9 mouse cellular contexts compared by ENCODE assay signal in genomic region chr5:142509141-142510060, GRCm38 (mm10). TPM values are rescaled to one million over a fixed set of nuclear protein-coding genes. Genes with fewer than 3 reads are reported as not detected.
DNase-seq lines count a peak whose midpoint lies in the region; ATAC-seq and TF ChIP-seq lines count a peak whose summit lies in the region.
"Had no signal": no experiment of that assay in that cellular context is flagged by ENCODE, and none has a peak within 500 bp of the region (broad histone marks: within the 10 kb centered on the region; RNA-seq: fewer than 3 reads in every experiment).

No protein-coding gene starts in this region.

- 0 out of 2 replicates have a peak, but pooled peaks have one; percentile 9 for TF ChIP-seq POLR2A in olfactory bulb, adult 2 months (IDR thresholded peaks at IDR 0.05; ENCODE audit: insufficient read depth, low read depth, low read length)

- H3K27ac ChIP-seq in forebrain, embryonic 16.5 days (ENCODE audit: low read length): peak overlapping the region; percentile 56
- H3K27ac ChIP-seq in limb, embryonic 13.5 days: no peak overlapping the region; the same call in 1 of the 2 replicates
- H3K27ac ChIP-seq in olfactory bulb, adult 2 months (ENCODE audit: insufficient read depth, low read depth, low read length): 0 out of 2 replicates have a peak overlapping the region, but pooled peaks have one; percentile 10

- WGBS in forebrain, embryonic 16.5 days: 9% methylated on average over 15 of the region's 15 CpGs
- WGBS in limb, embryonic 13.5 days: 22% methylated on average over 15 of the region's 15 CpGs
- 22% methylated on average over 15 of the region's 15 CpGs for WGBS in olfactory bulb, adult 2 months

- H3K27me3 ChIP-seq in forebrain, embryonic 16.5 days (replicated peaks; ENCODE audit: control insufficient read depth, insufficient read depth, low read length): no peaks in the 10 kb centered on the region
- no peaks in the 10 kb centered on the region for H3K27me3 ChIP-seq in limb, embryonic 13.5 days

- DNase-seq in kidney, postnatal 14 days: peak; percentile 28
- no peak for DNase-seq in kidney, adult 18-20 months
- DNase-seq in adrenal gland, postnatal 10 days: no peak
- DNase-seq in gastrocnemius, postnatal 4 days (ENCODE audit: low spot score in 2 of 2): no peak

- H3K9me3 ChIP-seq in forebrain, embryonic 16.5 days (ENCODE audit: control insufficient read depth, low read length): no peaks in the 10 kb centered on the region
- no peaks in the 10 kb centered on the region for H3K9me3 ChIP-seq in limb, embryonic 13.5 days
- H3K9me3 ChIP-seq: G1E had no signal

- H3K4me1 ChIP-seq in forebrain, embryonic 16.5 days (replicated peaks; ENCODE audit: control insufficient read depth, insufficient read depth, low read length): peaks cover 8% of the 10 kb centered on the region
- H3K4me1 ChIP-seq in limb, embryonic 13.5 days: peaks cover 12% of the 10 kb centered on the region
- peaks cover 23% of the 10 kb centered on the region for H3K4me1 ChIP-seq in olfactory bulb, adult 2 months (ENCODE audit: control insufficient read depth, insufficient read depth, low read length)

- no peak for TF ChIP-seq CTCF in olfactory bulb, adult 2 months (IDR thresholded peaks at IDR 0.05; ENCODE audit: insufficient read depth, low read depth, low read length)

- peak overlapping the region; percentile 2; the same call in 1 of the 2 replicates for H3K4me3 ChIP-seq in forebrain, embryonic 16.5 days (replicated peaks; ENCODE audit: low read length)
- H3K4me3 ChIP-seq in limb, embryonic 13.5 days: no peak overlapping the region
- peak overlapping the region; percentile 2 for H3K4me3 ChIP-seq in olfactory bulb, adult 2 months (ENCODE audit: insufficient read depth, low read depth, low read length)

- peak overlapping the region; percentile 38 for H3K4me2 ChIP-seq in forebrain, embryonic 16.5 days (ENCODE audit: low read length)
- peak overlapping the region; percentile 39 for H3K4me2 ChIP-seq in limb, embryonic 13.5 days (replicated peaks)

- peak overlapping the region; percentile 52 for H3K9ac ChIP-seq in forebrain, embryonic 16.5 days (replicated peaks; ENCODE audit: low read depth, low read length)
- peak overlapping the region; percentile 54; the same call in 1 of the 2 replicates for H3K9ac ChIP-seq in limb, embryonic 13.5 days

- H3K36me3 ChIP-seq in forebrain, embryonic 16.5 days (ENCODE audit: control insufficient read depth, insufficient read depth): no peaks in the 10 kb centered on the region
- H3K36me3 ChIP-seq in limb, embryonic 13.5 days: no peaks in the 10 kb centered on the region
- H3K36me3 ChIP-seq: G1E had no signal

- ATAC-seq in forebrain, embryonic 16.5 days: peak; percentile 47
- ATAC-seq in limb, embryonic 13.5 days (ENCODE audit: low FRiP score, low read depth): no peak
- no peak for ATAC-seq in erythroid progenitor cell, adult 5-6 weeks (replicated peaks; ENCODE audit: low FRiP score, poor library complexity, severe bottlenecking)

RNA-seq across cellular contexts. Expression of gene Papolb, which starts 20.5 kb away (rescaled TPM):
- 0.20 and 0.27 TPM in 2 replicates for polyA plus RNA-seq in forebrain, embryonic 16.5 days (2015; fragmentation: Nextera tagmentation; extraction: Ambion mirVana)
- polyA plus RNA-seq in limb, embryonic 13.5 days (2015; fragmentation: Nextera tagmentation; extraction: Ambion mirVana): 0.15 TPM in 1 of 2 replicates, not detected in the other
- not detected in 2 replicates for polyA plus RNA-seq in olfactory bulb, adult 2 months (2012; ENCODE audit: insufficient read depth, insufficient read length, low replicate concordance, missing spikeins)
- total RNA-seq in adrenal gland, postnatal 10 days (2021): under 1 TPM; 0.21 to 0.27 TPM
- total RNA-seq in erythroid progenitor cell, adult 5-6 weeks (2015; ENCODE audit: low replicate concordance): not detected in 2 replicates
- not detected in 2 replicates for total RNA-seq in erythroid progenitor cell, adult 5-6 weeks (2017; ENCODE audit: low replicate concordance)
- under 1 TPM; 0.23 to 0.66 TPM for total RNA-seq in gastrocnemius, postnatal 4 days (2021)
- polyA plus RNA-seq: G1E had no signal

RNA-seq across cellular contexts. Expression of gene Radil, which starts 41.5 kb away (rescaled TPM):
- 9.6 and 17.6 TPM in 2 replicates for polyA plus RNA-seq in forebrain, embryonic 16.5 days (2015; fragmentation: Nextera tagmentation; extraction: Ambion mirVana)
- polyA plus RNA-seq in limb, embryonic 13.5 days (2015; fragmentation: Nextera tagmentation; extraction: Ambion mirVana): 4.3 and 4.8 TPM in 2 replicates
- polyA plus RNA-seq in olfactory bulb, adult 2 months (2012; ENCODE audit: insufficient read depth, insufficient read length, low replicate concordance, missing spikeins): not detected in 2 replicates
- 10 to 100 TPM in 1 of 2 experiments, 1 to 10 TPM in 1; 8.0 to 10.7 TPM for total RNA-seq in adrenal gland, postnatal 10 days (2021)
- total RNA-seq in erythroid progenitor cell, adult 5-6 weeks (2015; ENCODE audit: low replicate concordance): not detected in 2 replicates
- not detected in 2 replicates for total RNA-seq in erythroid progenitor cell, adult 5-6 weeks (2017; ENCODE audit: low replicate concordance)
- total RNA-seq in gastrocnemius, postnatal 4 days (2021): 1 to 10 TPM; 7.2 to 7.9 TPM
- polyA plus RNA-seq: G1E had no signal

RNA-seq across cellular contexts. Expression of gene Ap5z1, which starts 45.7 kb away (rescaled TPM):
- 14.8 and 16.9 TPM in 2 replicates for polyA plus RNA-seq in forebrain, embryonic 16.5 days (2015; fragmentation: Nextera tagmentation; extraction: Ambion mirVana)
- polyA plus RNA-seq in limb, embryonic 13.5 days (2015; fragmentation: Nextera tagmentation; extraction: Ambion mirVana): 7.9 and 8.1 TPM in 2 replicates
- not detected in 2 replicates for polyA plus RNA-seq in olfactory bulb, adult 2 months (2012; ENCODE audit: insufficient read depth, insufficient read length, low replicate concordance, missing spikeins)
- 10 to 100 TPM; 14.0 to 18.9 TPM for total RNA-seq in adrenal gland, postnatal 10 days (2021)
- 5.0 and 14.8 TPM in 2 replicates for total RNA-seq in erythroid progenitor cell, adult 5-6 weeks (2015; ENCODE audit: low replicate concordance)
- 2.6 and 10.1 TPM in 2 replicates for total RNA-seq in erythroid progenitor cell, adult 5-6 weeks (2017; ENCODE audit: low replicate concordance)
- 1 to 10 TPM; 7.3 to 8.1 TPM for total RNA-seq in gastrocnemius, postnatal 4 days (2021)

Comparison
In these comparisons a context has a peak if more than half of its experiments do, and no peak if none do; other contexts are left out.
1. RNA of gene Radil, which starts 41.5 kb away (total RNA-seq): 8.0 to 10.7 TPM in adrenal gland, postnatal 10 days and 7.2 to 7.9 TPM in gastrocnemius, postnatal 4 days; not detected in erythroid progenitor cell, adult 5-6 weeks; every median in the first group is over 4 times any median in the second.